Mouse (Mus musculus) heart, adult 2 months (tissue): ENCODE measurements at regions not wholly inside any gene's neighbourhood (a gene's known extent, or its start where the extent isn't known, plus 50 kb on each side); places are given as distances from the start of the nearest gene placed in this dataset.

Experiments
- CTCF ChIP-seq: fragments of 200-600 bp; IDR thresholded peaks from 2 replicates; pipeline ENCODE4 v1.8.1; 2022; ENCODE audit warnings: antibody characterized with exemption, mild to moderate bottlenecking, moderate library complexity
- EP300 ChIP-seq: fragments of 200-500 bp; IDR thresholded peaks from 2 replicates; pipeline ENCODE4 v1.6.1; 2011; ENCODE audit warnings: low read depth, low read length, control low read depth; ENCODE audit not compliant: insufficient read depth
- POLR2A ChIP-seq: fragments of 200-500 bp; IDR thresholded peaks from 2 replicates; pipeline ENCODE4 v1.6.1; 2011; ENCODE audit warnings: mild to moderate bottlenecking, low read depth, low read length, control low read depth; ENCODE audit not compliant: insufficient read depth

GRCm38 (mm10) chr10:23027961-23028360 is 208.0 kb upstream of the Tcf21 start:
- TF ChIP-seq CTCF (no peak), POLR2A (no peak), EP300 (no peak)
